Mouse (Mus musculus): ENCODE data around the gene Gm10840. TPM values are rescaled to one million over a fixed set of nuclear protein-coding genes. Genes with fewer than 3 reads are reported as not detected.

The Gm10840 gene
- polyA plus RNA-seq, 1 experiment from 2014 or later, result not detected

- no peaks in the 10 kb centered on the region for H3K4me1 ChIP-seq (ENCODE audit: control insufficient read depth, insufficient read depth, low read length)
These were observed 13.7 kb downstream of the Gm10840 start for GRCm38 (mm10) chr11:106174372-106174771.

GRCm38 (mm10) chr11:106175081-106175480 is 14.4 kb downstream of the Gm10840 start:
- 80% methylated on average over 3 of the region's 3 CpGs for WGBS
- no peak overlapping the region for H3K9ac ChIP-seq (ENCODE audit: low read length)

More at GRCm38 (mm10) chr11:106174372-106174771, 13.7 kb downstream of the Gm10840 start:
- Histone ChIP-seq H3K9ac (ENCODE audit: low read length) (no peak overlapping the region), H3K4me3 (ENCODE audit: low read depth, low read length) (no peak overlapping the region), H3K27me3 (ENCODE audit: control insufficient read depth, insufficient read depth, low read length) (no peaks in the 10 kb centered on the region), H3K36me3 (ENCODE audit: control insufficient read depth, insufficient read depth, low read length) (0 out of 2 replicates have a peak, but pooled peaks cover 3% of the 10 kb centered on the region), H3K27ac (ENCODE audit: low read depth, low read length) (no peak overlapping the region), H3K9me3 (ENCODE audit: control insufficient read depth, low read length) (no peaks in the 10 kb centered on the region), H3K4me2 (no peak overlapping the region)
- DNase-seq (ENCODE audit: low spot score, missing footprints) (peak; percentile 35), ATAC-seq (ENCODE audit: low FRiP score) (no peak)
- WGBS, result 84% methylated on average over 5 of the region's 5 CpGs

GRCm38 (mm10) chr11:106176372-106176771 is 15.7 kb downstream of the Gm10840 start:
- Histone ChIP-seq H3K36me3 (ENCODE audit: control insufficient read depth, insufficient read depth, low read length) (0 out of 2 replicates have a peak, but pooled peaks cover 3% of the 10 kb centered on the region), H3K4me1 (ENCODE audit: control insufficient read depth, insufficient read depth, low read length) (no peaks in the 10 kb centered on the region), H3K4me2 (no peak overlapping the region), H3K9me3 (ENCODE audit: control insufficient read depth, low read length) (no peaks in the 10 kb centered on the region), H3K27ac (ENCODE audit: low read depth, low read length) (no peak overlapping the region), H3K27me3 (ENCODE audit: control insufficient read depth, insufficient read depth, low read length) (no peaks in the 10 kb centered on the region), H3K9ac (ENCODE audit: low read length) (no peak overlapping the region), H3K4me3 (ENCODE audit: low read depth, low read length) (no peak overlapping the region)
- DNase-seq (ENCODE audit: low spot score, missing footprints) (peak; percentile 26), ATAC-seq (ENCODE audit: low FRiP score) (no peak)
- 91% methylated on average over 5 of the region's 5 CpGs for WGBS

More at GRCm38 (mm10) chr11:106175081-106175480, 14.4 kb downstream of the Gm10840 start:
- Histone ChIP-seq H3K27ac (ENCODE audit: low read depth, low read length) (no peak overlapping the region), H3K4me2 (no peak overlapping the region), H3K4me3 (ENCODE audit: low read depth, low read length) (no peak overlapping the region), H3K4me1 (ENCODE audit: control insufficient read depth, insufficient read depth, low read length) (no peaks in the 10 kb centered on the region), H3K27me3 (ENCODE audit: control insufficient read depth, insufficient read depth, low read length) (no peaks in the 10 kb centered on the region), H3K9me3 (ENCODE audit: control insufficient read depth, low read length) (no peaks in the 10 kb centered on the region), H3K36me3 (ENCODE audit: control insufficient read depth, insufficient read depth, low read length) (0 out of 2 replicates have a peak, but pooled peaks cover 3% of the 10 kb centered on the region)
- no peak for ATAC-seq (ENCODE audit: low FRiP score)
- no peak for DNase-seq (ENCODE audit: low spot score, missing footprints)

- no peaks in the 10 kb centered on the region for H3K4me1 ChIP-seq (ENCODE audit: control insufficient read depth, insufficient read depth, low read length)
These were observed 17.6 kb downstream of the Gm10840 start for GRCm38 (mm10) chr11:106178036-106178782.

GRCm38 (mm10) chr11:106179711-106180448 is 19.2 kb downstream of the Gm10840 start:
- no peaks in the 10 kb centered on the region for H3K27me3 ChIP-seq (ENCODE audit: control insufficient read depth, insufficient read depth, low read length)
- no peaks in the 10 kb centered on the region for H3K9me3 ChIP-seq (ENCODE audit: control insufficient read depth, low read length)
- ATAC-seq (ENCODE audit: low FRiP score) (no peak), DNase-seq (ENCODE audit: low spot score, missing footprints) (peak; percentile 41)
- no peak overlapping the region for H3K4me3 ChIP-seq (ENCODE audit: low read depth, low read length)
- no peak overlapping the region for H3K4me2 ChIP-seq
- H3K27ac ChIP-seq (ENCODE audit: low read depth, low read length), result no peak overlapping the region
- 78% methylated on average over 7 of the region's 7 CpGs for WGBS
- H3K4me1 ChIP-seq (ENCODE audit: control insufficient read depth, insufficient read depth, low read length), result no peaks in the 10 kb centered on the region
- H3K9ac ChIP-seq (ENCODE audit: low read length), result no peak overlapping the region
- no peaks in the 10 kb centered on the region for H3K36me3 ChIP-seq (ENCODE audit: control insufficient read depth, insufficient read depth, low read length)

More at GRCm38 (mm10) chr11:106178036-106178782, 17.6 kb downstream of the Gm10840 start:
- no peak overlapping the region for H3K4me2 ChIP-seq
- H3K4me3 ChIP-seq (ENCODE audit: low read depth, low read length), result no peak overlapping the region
- no peaks in the 10 kb centered on the region for H3K27me3 ChIP-seq (ENCODE audit: control insufficient read depth, insufficient read depth, low read length)
- no peak overlapping the region for H3K9ac ChIP-seq (ENCODE audit: low read length)
- DNase-seq (ENCODE audit: low spot score, missing footprints) (peak; percentile 70), ATAC-seq (ENCODE audit: low FRiP score) (no peak)
- 0 out of 2 replicates have a peak, but pooled peaks cover under 1% of the 10 kb centered on the region for H3K36me3 ChIP-seq (ENCODE audit: control insufficient read depth, insufficient read depth, low read length)
- H3K27ac ChIP-seq (ENCODE audit: low read depth, low read length), result no peak overlapping the region
- 86% methylated on average over 5 of the region's 5 CpGs for WGBS
- H3K9me3 ChIP-seq (ENCODE audit: control insufficient read depth, low read length), result no peaks in the 10 kb centered on the region

- DNase-seq (ENCODE audit: low spot score, missing footprints) (no peak), ATAC-seq (ENCODE audit: low FRiP score) (no peak)
- H3K9ac ChIP-seq (ENCODE audit: low read length), result no peak overlapping the region
- H3K27me3 ChIP-seq (ENCODE audit: control insufficient read depth, insufficient read depth, low read length), result no peaks in the 10 kb centered on the region
- no peak overlapping the region for H3K4me2 ChIP-seq
- H3K27ac ChIP-seq (ENCODE audit: low read depth, low read length), result no peak overlapping the region
- no peaks in the 10 kb centered on the region for H3K4me1 ChIP-seq (ENCODE audit: control insufficient read depth, insufficient read depth, low read length)
- H3K4me3 ChIP-seq (ENCODE audit: low read depth, low read length), result no peak overlapping the region
- 84% methylated on average over 2 of the region's 2 CpGs for WGBS
- no peaks in the 10 kb centered on the region for H3K9me3 ChIP-seq (ENCODE audit: control insufficient read depth, low read length)
- no peaks in the 10 kb centered on the region for H3K36me3 ChIP-seq (ENCODE audit: control insufficient read depth, insufficient read depth, low read length)
These were observed 19.8 kb downstream of the Gm10840 start for GRCm38 (mm10) chr11:106180449-106180801.

- no peaks in the 10 kb centered on the region; the same call in 1 of the 2 replicates for H3K4me1 ChIP-seq (ENCODE audit: control insufficient read depth, insufficient read depth, low read length)
- 93% methylated on average over 4 of the region's 4 CpGs for WGBS
- H3K9ac ChIP-seq (ENCODE audit: low read length), result no peak overlapping the region
- DNase-seq (ENCODE audit: low spot score, missing footprints) (no peak), ATAC-seq (ENCODE audit: low FRiP score) (no peak)
- no peaks in the 10 kb centered on the region for H3K36me3 ChIP-seq (ENCODE audit: control insufficient read depth, insufficient read depth, low read length)
- no peaks in the 10 kb centered on the region for H3K9me3 ChIP-seq (ENCODE audit: control insufficient read depth, low read length)
- H3K4me3 ChIP-seq (ENCODE audit: low read depth, low read length), result no peak overlapping the region
- no peak overlapping the region for H3K4me2 ChIP-seq
- no peak overlapping the region for H3K27ac ChIP-seq (ENCODE audit: low read depth, low read length)
- no peaks in the 10 kb centered on the region for H3K27me3 ChIP-seq (ENCODE audit: control insufficient read depth, insufficient read depth, low read length)
These were observed 26.7 kb downstream of the Gm10840 start for GRCm38 (mm10) chr11:106187326-106187725.

GRCm38 (mm10) chr11:106191716-106192115 is 31.1 kb downstream of the Gm10840 start:
- Histone ChIP-seq H3K27me3 (ENCODE audit: control insufficient read depth, insufficient read depth, low read length) (no peaks in the 10 kb centered on the region), H3K27ac (ENCODE audit: low read depth, low read length) (no peak overlapping the region), H3K36me3 (ENCODE audit: control insufficient read depth, insufficient read depth, low read length) (no peaks in the 10 kb centered on the region), H3K4me1 (ENCODE audit: control insufficient read depth, insufficient read depth, low read length) (peaks cover 4% of the 10 kb centered on the region; the same call in 1 of the 2 replicates), H3K4me3 (ENCODE audit: low read depth, low read length) (no peak overlapping the region), H3K4me2 (no peak overlapping the region), H3K9me3 (ENCODE audit: control insufficient read depth, low read length) (no peaks in the 10 kb centered on the region), H3K9ac (ENCODE audit: low read length) (no peak overlapping the region)
- DNase-seq (ENCODE audit: low spot score, missing footprints), result no peak
- WGBS, result 92% methylated on average over 3 of the region's 3 CpGs
- ATAC-seq (ENCODE audit: low FRiP score), result no peak

- no peaks in the 10 kb centered on the region for H3K27me3 ChIP-seq (ENCODE audit: control insufficient read depth, insufficient read depth, low read length)
- H3K9me3 ChIP-seq (ENCODE audit: control insufficient read depth, low read length), result no peaks in the 10 kb centered on the region
- no peak overlapping the region for H3K27ac ChIP-seq (ENCODE audit: low read depth, low read length)
- no peaks in the 10 kb centered on the region for H3K36me3 ChIP-seq (ENCODE audit: control insufficient read depth, insufficient read depth, low read length)
- H3K4me2 ChIP-seq, result peak overlapping the region; percentile 73
- ATAC-seq (ENCODE audit: low FRiP score) (no peak), DNase-seq (ENCODE audit: low spot score, missing footprints) (no peak)
- 89% methylated on average over 5 of the region's 5 CpGs for WGBS
- H3K4me1 ChIP-seq (ENCODE audit: control insufficient read depth, insufficient read depth, low read length), result peaks cover 4% of the 10 kb centered on the region; the same call in 1 of the 2 replicates
- no peak overlapping the region for H3K9ac ChIP-seq (ENCODE audit: low read length)
- 0 out of 2 replicates have a peak overlapping the region, but pooled peaks have one; percentile 69 for H3K4me3 ChIP-seq (ENCODE audit: low read depth, low read length)
These were observed 31.6 kb downstream of the Gm10840 start for GRCm38 (mm10) chr11:106192241-106192640.
